Mouse (Mus musculus) T-cell, adult 66 days (primary cell): ENCODE measurements around the gene Prrx2. TPM values are rescaled to one million over a fixed set of nuclear protein-coding genes. Genes with fewer than 3 reads are reported as not detected.

Experiments used
- total RNA-seq, 2 experiments: library from RNA; stranded (reverse); gene quantifications; 3 replicates in 1 of 2; 4 replicates in 1 of 2; pipeline ENCODE4 v1.2.4; 2023

The Prrx2 gene
- not detected for total RNA-seq

GRCm38 (mm10) chr2:30834373-30835022 lies at the start of gene Prrx2:
Prrx2 (plus strand) TSS chr2:30834972.

GRCm38 (mm10) chr2:30803604-30804003 lies 31.2 kb upstream of the Prrx2 start, which contains the start of gene 1700001O22Rik:
1700001O22Rik (minus strand) TSS chr2:30803661.

DNA sequence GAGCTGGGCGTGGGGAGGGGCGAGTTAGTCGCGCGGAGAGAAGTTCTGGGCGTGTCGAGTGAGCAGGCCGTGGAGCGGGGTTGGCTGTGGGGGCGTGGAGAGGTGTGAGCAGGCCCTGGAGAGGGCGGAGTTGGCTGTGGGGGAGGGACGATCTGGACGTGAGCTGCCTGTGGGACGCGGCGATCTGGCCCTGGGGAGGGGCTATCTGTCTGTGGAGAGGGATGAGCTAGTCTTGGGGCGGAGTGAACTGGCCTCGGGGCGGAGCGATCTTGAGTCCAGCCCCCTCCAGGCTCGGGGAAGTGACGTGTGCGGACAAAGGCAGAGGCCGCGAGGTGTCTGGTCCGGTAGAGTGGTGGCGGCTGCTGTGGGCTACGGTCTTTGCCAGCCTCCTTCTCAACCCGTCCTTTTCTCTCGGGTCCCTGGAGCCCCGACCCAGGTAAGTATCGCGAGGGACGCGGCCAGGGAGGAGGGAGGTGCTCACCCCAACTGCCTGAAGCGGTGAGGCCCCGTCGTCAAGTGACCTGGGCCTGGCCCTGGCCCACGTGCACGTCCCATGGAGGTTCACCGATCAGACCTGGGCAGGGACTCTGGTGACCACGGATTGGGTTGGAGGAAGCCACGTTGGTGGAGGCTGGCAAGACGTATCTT lies 27.0 kb upstream of the Prrx2 start, which contains the start of gene Ntmt1:
TSS of gene Ntmt1 (plus strand) at position 179 of the 648 bp plus-strand sequence.

DNA sequence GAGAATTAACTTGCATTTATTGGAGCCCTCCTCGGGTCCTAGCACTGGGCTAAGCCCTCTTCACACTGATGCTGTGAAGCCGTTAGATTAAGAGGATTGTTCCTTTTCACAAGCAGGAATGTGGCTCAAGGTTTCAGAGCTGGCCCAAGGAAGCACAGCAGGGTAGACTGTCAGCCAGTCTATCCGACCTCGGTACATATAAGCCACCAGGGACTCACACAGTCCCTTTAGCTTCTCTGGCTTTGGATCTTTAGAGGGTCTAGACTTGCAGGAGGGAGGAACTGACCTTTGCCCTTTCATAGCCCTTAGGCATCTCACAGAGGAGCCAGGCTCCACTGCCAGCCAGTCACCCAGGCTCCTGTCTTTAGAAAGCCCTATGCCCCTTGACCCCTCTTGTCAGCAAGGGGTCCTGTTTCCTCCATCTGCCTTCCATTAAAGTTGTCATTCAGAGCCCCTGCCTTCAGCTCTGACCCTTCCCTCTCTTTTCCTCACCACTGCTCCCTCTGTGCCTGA lies 4.4 kb upstream of the Prrx2 start, which contains the start of gene Asb6:
TSS of gene Asb6 (minus strand) at position 51 of the 513 bp plus-strand sequence.

DNA sequence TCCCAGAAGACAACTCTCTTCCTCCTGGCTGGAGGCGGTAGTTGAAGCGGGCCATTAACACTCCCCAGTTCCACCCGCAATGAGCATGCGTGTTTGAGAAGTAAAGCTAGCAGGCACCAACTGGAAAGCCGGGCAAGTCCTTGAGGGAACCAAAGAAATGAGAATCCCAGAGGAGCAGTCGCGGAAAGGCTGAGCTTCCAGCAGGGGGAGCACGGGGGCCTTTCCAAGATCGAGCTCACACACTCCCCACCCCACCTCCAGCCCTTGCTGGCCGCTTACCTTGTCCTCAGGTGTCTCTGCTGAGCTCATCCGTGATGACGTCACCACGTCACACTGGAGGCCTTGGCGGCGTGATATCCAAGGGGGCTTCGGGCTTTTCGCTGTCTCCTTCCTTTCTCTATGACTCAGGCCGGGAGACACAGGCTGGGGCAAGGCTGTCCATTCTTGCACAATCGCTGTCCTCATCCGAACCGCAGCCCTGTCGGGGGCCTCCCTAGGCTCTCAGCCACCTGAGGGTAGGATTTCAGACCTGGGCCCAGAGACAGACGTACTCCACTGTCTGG lies 94.8 kb downstream of the Prrx2 start, which contains the start of gene Ptges:
TSS of gene Ptges (minus strand) at position 381 of the 563 bp plus-strand sequence.

Other genes starting within 250 kb of the Prrx2 start
- 1 to 10 TPM; 1.2 to 1.9 TPM for gene Cstad, start 239.9 kb upstream of the Prrx2 start, total RNA-seq
- 1 to 10 TPM; 1.2 to 2.8 TPM for gene 1700001O22Rik, start 31.3 kb upstream of the Prrx2 start, total RNA-seq
- 10 to 100 TPM; 18.5 to 25.5 TPM for gene Ntmt1, start 27.1 kb upstream of the Prrx2 start, total RNA-seq
- 10 to 100 TPM; 46.8 to 57.0 TPM for gene Asb6, start 4.6 kb upstream of the Prrx2 start, total RNA-seq
- gene Ptges, start 94.9 kb downstream of the Prrx2 start, total RNA-seq, result not detected
- 10 to 100 TPM; 48.3 to 54.4 TPM for gene Tor1b, start 118.0 kb downstream of the Prrx2 start, total RNA-seq
- gene Tor1a, start 133.0 kb downstream of the Prrx2 start, total RNA-seq, result 10 to 100 TPM; 55.1 to 58.1 TPM
- 10 to 100 TPM; 74.1 to 83.3 TPM for gene BC005624, start 147.2 kb downstream of the Prrx2 start, total RNA-seq
- gene Usp20, start 147.3 kb downstream of the Prrx2 start, total RNA-seq, result 10 to 100 TPM; 32.4 to 40.0 TPM